Mouse (Mus musculus): ENCODE measurements around the gene Nop58.
A peak's percentile ranks its signal among the peaks of the same experiment; 100 is the strongest.
"Not testable (repeated sequence)": the region's sequence is repeated elsewhere in the genome, so short reads cannot be mapped to it uniquely, and the experiment has no call there.

The Nop58 gene

GRCm38 (mm10) chr1:59725661-59726060 is 40.9 kb downstream of the Nop58 start:
- DNase-seq = peak; percentile 49

DNA sequence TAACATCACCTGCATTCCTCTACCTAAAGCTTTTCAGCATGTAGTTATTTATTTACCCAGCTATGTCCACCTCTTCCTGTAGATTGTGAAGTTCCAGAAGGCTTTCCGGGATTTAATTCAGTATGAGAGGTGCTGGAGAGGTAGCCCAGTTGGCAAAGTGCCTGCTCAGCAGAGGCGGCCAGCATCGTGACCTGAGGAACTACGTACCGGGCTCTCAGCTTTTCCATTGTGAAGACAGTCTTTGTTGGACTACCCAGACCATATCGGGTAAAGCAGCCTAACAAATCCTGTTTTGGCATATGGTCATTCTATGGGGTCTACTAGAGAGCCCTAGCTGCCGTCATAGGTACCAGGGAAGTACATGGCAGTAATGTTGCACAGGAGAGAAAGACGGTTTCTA is 45.3 kb downstream of the Nop58 start:
- peak; percentile 21 for DNase-seq

GRCm38 (mm10) chr1:59730737-59731136 is 46.0 kb downstream of the Nop58 start:
- no peak for DNase-seq

DNA sequence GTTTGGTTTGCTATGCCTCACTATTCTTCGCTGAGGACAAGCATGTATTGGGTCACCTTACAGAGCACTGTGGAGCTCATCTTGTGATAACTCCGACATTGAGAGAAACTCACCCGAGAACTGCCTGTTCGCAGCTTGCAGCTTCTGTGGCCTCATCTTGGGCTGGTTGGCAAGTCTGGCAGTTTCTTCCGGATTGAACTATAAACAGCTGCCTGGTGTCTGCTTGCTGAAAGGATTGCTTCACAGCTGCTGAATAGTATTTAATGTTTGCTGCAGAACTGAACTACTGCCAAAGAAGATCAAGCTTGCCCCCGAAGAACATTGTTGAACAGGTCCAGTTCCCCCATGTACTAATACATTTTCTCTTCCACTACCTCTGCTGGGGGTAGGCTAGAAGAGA is 49.3 kb downstream of the Nop58 start:
- DNase-seq = peak; percentile 46

DNA sequence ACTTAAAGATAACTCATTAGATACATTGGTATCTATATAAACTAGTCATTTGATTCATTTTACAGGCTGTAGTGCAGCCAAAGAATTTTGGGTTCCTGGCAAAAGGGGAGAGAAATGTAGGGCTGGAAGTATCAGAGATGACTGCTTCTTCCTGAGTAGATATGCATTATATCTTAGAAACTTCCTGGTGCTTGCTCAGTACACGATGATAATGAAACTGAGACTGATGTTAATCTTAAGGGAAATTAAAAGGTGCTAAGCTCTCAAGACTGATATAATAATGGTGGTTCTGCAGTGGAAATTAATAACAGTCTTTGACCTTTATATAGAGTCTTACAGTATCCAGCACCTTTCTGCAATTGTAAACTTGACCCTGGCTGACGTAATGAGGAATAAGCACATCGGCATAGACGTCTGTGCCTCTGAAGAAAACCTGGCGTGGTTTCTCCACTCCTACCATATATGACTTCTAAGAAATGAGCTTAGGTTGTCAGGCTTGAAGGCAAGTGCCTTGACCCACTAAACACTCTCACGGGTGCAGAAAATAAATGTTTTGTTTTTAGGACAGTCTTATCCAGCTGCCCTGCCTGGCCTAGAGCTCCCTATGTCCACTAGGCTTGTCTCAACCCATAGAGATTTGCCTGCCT is 54.1 kb downstream of the Nop58 start:
- DNase-seq = no peak

- DNase-seq = peak; percentile 31
Measured at GRCm38 (mm10) chr1:59739577-59740354, 55.0 kb downstream of the Nop58 start.

GRCm38 (mm10) chr1:59749047-59749446 is 64.3 kb downstream of the Nop58 start:
- DNase-seq = peak; percentile 11

DNA sequence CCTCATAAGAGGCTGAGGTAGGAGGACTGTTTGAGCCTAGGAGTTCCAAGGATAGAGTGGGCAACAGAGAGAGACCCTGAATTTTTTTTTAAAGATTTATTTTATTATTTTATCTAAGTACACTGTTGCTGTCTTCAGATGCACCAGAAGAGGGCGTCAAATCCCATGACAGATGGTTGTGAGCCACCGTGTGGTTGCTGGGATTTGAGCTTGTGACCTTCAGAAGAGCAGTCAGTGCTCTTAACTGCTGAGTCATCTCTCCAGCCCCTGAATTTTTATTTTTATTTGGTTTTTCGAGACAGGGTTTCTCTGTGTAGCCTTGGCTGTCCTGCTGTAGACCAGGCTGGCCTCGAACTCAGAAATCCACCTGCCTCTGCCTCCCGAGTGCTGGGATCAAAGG is 65.0 kb downstream of the Nop58 start:
- DNase-seq = not testable (repeated sequence)

GRCm38 (mm10) chr1:59755298-59755697 is 70.5 kb downstream of the Nop58 start:
- DNase-seq = no peak

DNA sequence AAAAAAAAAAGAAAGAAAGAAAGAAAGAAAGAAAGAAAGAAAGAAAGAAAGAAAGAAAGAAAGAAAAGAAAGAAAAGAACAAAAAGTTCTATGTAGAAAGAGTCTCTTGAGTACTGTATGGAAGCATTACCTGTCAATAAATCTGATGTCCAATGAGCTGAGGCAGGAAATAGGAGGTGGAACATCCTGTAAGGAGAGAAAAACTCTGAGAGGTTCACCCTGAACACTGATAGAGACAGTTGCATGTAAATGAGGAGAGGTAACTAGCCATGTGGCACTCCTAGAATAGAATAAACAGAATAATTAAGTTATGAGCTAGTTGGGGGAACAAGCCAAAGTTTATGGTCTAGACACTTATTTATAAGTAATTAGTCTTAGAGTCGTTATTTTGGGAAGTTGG is 73.6 kb downstream of the Nop58 start:
- DNase-seq = no peak

DNA sequence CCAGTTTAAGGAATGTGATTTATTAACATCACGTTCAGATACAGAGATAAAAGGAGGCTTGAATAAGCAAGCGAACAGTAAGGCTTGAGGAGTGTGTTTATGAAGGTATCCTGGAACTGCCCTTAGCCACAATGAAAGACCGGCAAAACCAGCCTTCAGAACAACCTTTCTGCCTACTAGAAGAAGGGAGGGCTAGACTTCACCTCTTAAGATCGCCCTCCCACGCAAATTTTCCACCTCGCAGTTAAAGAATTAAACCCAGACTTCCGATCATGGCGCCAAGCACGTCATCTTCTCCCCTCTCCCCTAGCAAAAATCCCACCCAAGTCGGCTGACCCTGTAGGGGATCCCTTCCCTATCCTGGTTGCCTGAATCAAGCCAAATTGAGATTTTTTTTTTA is 77.4 kb downstream of the Nop58 start:
- DNase-seq = peak; percentile 42

DNA sequence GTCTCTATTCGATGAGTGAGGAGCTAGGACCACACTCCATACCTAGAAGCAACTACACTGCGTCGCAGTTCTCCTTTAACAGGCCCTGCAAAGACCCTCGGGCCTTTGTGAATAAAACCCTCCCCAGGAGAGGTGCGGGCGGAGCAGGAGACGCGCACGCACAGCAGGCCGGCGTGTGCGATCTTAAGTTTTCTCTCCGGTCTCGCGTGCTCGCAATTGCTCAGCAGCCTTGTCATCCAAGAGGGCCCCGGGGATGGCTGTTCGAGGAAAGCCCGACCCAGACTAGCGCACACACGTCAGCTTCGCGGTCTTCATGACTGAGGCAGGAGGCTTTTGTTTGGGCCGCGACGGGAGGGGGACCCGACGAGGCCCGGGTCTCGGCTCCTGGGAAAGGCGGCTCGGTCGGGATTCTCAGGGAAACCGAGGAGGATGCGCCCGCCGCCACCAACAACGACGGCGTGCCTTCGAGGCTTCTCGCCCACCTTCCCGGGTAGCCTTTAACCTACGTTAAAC is 77.9 kb downstream of the Nop58 start:
- DNase-seq = peak; percentile 55

DNA sequence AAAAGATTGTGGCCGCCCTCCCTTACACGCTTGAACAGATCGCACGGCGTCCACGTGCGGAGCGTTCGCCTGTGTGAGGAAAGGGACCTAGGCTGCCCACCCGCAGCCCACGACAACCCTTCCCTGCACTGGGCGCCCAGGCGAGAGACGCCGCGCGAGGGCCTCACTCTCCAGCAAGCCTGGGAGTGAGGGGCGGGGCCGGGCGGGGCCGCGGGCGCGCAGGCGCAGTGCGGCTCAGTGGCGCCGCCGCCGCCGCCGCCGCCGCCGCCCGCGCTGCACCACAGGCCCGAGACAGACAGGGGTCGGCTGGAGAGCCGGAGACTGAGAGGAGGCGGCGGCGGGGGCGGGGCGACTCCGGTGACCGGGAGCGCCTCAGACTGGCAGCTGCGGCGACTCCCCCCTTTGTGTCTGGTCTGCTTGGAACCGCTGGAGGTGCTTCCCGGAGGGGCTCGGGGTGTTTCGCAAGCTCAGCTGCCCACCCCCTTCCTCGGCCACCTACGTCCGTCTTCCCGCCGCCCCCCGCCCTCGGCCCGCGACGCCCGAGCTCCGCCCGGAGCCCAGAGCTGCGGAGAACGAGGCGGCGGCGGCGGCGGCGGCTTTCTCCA is 78.5 kb downstream of the Nop58 start, which contains the start of gene Bmpr2:
Bmpr2 (plus strand) TSS at position 237 of the 605 bp plus-strand sequence.
- DNase-seq = peak; percentile 92

- DNase-seq = peak; percentile 57
Measured at GRCm38 (mm10) chr1:59763781-59764251, 79.0 kb downstream of the Nop58 start.

- DNase-seq = peak; percentile 64
Measured at GRCm38 (mm10) chr1:59764407-59764971, 79.7 kb downstream of the Nop58 start.

- no peak for DNase-seq
Measured at GRCm38 (mm10) chr1:59765279-59765678, 80.5 kb downstream of the Nop58 start.

GRCm38 (mm10) chr1:59766626-59767025 is 81.9 kb downstream of the Nop58 start:
- no peak for DNase-seq

All from lung, postnatal 14 days (tissue).